Comparison of ENCODE assay signal across 8 mouse cellular contexts in the genomic region with DNA sequence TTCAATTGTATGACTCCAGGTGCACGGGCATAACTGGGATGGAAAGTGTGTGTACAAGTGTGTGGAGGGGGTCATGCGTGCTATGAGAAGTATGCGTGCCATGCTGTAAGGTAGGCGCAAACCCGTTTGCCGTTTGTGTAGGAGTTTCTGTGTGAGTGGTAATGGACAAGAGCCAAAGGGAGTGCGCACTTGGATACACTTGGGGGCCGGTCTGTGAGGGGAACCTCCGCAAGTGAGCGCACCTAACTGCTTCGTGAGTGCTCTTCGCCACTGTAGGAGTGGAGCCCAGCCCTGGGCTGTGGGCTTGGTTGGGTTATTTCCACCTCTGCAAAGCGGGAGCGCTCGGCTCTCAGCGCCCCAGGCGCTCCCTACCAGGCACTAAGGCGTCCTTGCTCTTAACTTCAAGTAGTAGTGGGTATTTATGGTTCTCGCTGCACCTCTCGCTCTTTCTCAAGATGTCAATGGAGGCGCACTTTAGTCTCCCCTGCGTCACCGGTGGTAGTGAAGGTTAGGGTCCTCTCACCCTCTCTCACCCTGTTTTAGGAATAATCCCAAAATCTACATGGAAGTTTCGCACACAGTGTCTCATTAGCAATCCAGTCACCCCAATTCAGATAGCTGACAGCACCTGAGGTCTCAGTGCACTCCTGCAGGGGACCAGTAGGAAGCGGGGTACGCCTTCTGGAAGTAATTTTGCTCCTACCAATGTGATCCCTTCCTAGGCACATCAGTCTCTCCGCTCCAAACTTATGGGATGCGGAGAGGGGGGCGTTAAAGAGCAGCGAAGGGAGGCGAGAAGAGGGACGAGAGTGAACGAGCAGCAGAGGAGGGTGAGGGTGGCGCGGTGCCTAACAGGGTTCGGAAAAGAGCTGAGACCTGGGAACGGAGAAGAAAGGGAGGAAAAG. TPM values are rescaled to one million over a fixed set of nuclear protein-coding genes. Genes with fewer than 3 reads are reported as not detected.
DNase-seq lines count a peak whose midpoint lies in the region; ATAC-seq lines count a peak whose summit lies in the region.

No protein-coding gene starts in this region.

- H3K36me3 ChIP-seq in heart, embryonic 15.5 days = no peaks in the 10 kb centered on the region

- peak overlapping the region; percentile 93 for H3K9ac ChIP-seq in heart, embryonic 15.5 days

- H3K4me3 ChIP-seq in heart, embryonic 15.5 days = peak overlapping the region; percentile 80

- DNase-seq in gastrocnemius, postnatal 25 days = peak; percentile 48
- DNase-seq in gastrocnemius, postnatal 10 days = no peak
- DNase-seq in cerebellum, postnatal 10 days = peak; percentile 60 to 72
- DNase-seq in kidney, postnatal 14 days = peak; percentile 55
- peak; percentile 62 for DNase-seq in thymus, postnatal 14 days

- peaks cover 57% of the 10 kb centered on the region for H3K4me1 ChIP-seq in heart, embryonic 15.5 days (replicated peaks)

- WGBS in heart, embryonic 15.5 days = under 1% methylated on average over 37 of the region's 37 CpGs

- peak overlapping the region; percentile 92 for H3K4me2 ChIP-seq in heart, embryonic 15.5 days

- no peaks in the 10 kb centered on the region for H3K9me3 ChIP-seq in heart, embryonic 15.5 days (replicated peaks)

- ATAC-seq in CD4-positive, CD25-positive, alpha-beta regulatory T cell, adult 4 months = peak; percentile 8
- no peak for ATAC-seq in heart, embryonic 15.5 days (replicated peaks; ENCODE audit: insufficient number of reproducible peaks, insufficient read depth, low FRiP score, low read depth)
- peak; percentile 5 for ATAC-seq in megakaryocyte progenitor cell, adult 5-6 weeks (replicated peaks; ENCODE audit: poor library complexity)

- peak overlapping the region; percentile 100 for H3K27ac ChIP-seq in heart, embryonic 15.5 days

- H3K27me3 ChIP-seq in heart, embryonic 15.5 days = no peaks in the 10 kb centered on the region

RNA-seq across cellular contexts. Expression of gene Zmiz1, which starts 0.6 kb away (rescaled TPM):
- 10 to 100 TPM; 26.4 to 29.8 TPM for total RNA-seq in gastrocnemius, postnatal 25 days (2021)
- total RNA-seq in gastrocnemius, postnatal 10 days (2021) = 10 to 100 TPM; 31.6 to 43.8 TPM
- 10 to 100 TPM; 21.2 to 34.3 TPM for polyA plus RNA-seq in CD4-positive, CD25-positive, alpha-beta regulatory T cell, adult 4 months (2017; shearing (Covaris generic))
- polyA plus RNA-seq in heart, embryonic 15.5 days (2015; fragmentation: Nextera tagmentation; extraction: Ambion mirVana) = 22.1 and 26.2 TPM in 2 replicates
- 70.0 and 79.1 TPM in 2 replicates for total RNA-seq in megakaryocyte progenitor cell, adult 5-6 weeks (2015)
- total RNA-seq in megakaryocyte progenitor cell, adult 5-6 weeks (2017) = 8.2 and 9.3 TPM in 2 replicates
